Mouse (Mus musculus) kidney, postnatal 36 days (tissue): ENCODE measurements around the gene Cebpe.

Experiments
- DNase-seq, 2 experiments: peaks; one replicate each; pipeline ENCODE4 v3.0.0; 2021 to 2022; ENCODE audit warnings: mixed read lengths in 2 of 2

Cebpe gene

DNA sequence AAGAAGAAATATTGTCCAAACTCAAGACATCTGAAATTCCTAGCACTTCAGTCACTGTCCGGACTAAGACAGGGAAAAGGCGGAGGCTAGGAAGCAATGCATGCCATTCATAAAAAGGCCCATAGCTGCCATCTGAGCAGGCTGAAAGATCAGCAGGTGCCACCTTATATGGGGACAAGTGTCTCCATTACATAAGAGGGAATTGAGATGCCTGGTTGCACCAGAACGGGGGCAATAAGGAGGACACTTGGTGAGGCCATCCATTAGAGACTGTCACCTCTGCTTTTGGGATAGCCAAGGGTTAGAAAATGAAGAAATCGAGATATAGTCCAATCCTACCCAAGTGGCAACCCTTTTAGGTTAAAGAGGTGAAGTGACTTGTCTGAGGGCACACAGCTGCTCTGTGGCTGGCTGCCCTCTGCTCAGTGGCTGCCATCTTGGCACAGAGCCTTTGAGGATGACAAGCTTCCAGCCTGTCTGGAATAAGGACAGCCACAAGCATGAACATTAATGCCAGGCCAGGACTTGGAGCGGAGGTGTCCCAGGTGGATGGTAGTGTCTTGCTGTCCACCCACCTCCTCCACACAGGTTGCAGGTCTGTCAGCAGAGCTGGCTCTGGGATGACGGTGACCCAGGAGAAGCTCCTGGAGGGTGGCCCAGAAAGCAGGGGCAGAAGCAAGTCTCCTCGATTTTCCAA, 8.8 kb upstream of the Cebpe start:
- peak in 1 of 2 experiments; percentile 14 for DNase-seq

- no peak for DNase-seq
Measured at GRCm38 (mm10) chr14:54720041-54720440, 8.1 kb upstream of the Cebpe start.

GRCm38 (mm10) chr14:54715402-54715801, 3.4 kb upstream of the Cebpe start:
- no peak for DNase-seq

- DNase-seq = peak; percentile 29 to 53
Measured at GRCm38 (mm10) chr14:54714617-54715081, 2.7 kb upstream of the Cebpe start.

DNA sequence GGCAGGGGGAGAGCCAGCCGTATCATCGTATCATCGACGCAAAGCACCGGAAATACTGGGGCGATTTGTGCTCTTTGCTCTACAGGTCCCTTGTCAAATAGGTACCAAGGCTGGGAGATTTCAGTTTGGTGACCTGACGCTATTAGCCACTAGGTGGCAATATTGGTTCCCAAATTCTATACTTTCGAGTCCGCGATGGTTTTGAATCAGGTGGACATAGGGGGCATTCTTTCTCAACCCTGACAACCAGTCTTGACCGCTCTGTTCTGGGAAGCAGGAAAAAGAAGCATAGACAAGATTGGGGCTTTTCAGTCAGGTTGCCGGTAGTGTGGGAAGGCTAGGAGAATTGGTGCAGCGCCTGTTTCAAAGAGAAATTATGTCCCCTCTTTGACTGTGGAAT, 2.1 kb upstream of the Cebpe start:
- DNase-seq = peak; percentile 76 to 84

- DNase-seq = peak; percentile 57 to 61
Measured at GRCm38 (mm10) chr14:54712861-54713260, 887 bp upstream of the Cebpe start.

GRCm38 (mm10) chr14:54709054-54709453, 2.9 kb downstream of the Cebpe start:
- no peak for DNase-seq

- no peak for DNase-seq
Measured at GRCm38 (mm10) chr14:54706589-54707320, 5.2 kb downstream of the Cebpe start.

GRCm38 (mm10) chr14:54705844-54706243, 6.1 kb downstream of the Cebpe start:
- DNase-seq = no peak

GRCm38 (mm10) chr14:54703207-54703606, 8.8 kb downstream of the Cebpe start:
- no peak for DNase-seq

DNA sequence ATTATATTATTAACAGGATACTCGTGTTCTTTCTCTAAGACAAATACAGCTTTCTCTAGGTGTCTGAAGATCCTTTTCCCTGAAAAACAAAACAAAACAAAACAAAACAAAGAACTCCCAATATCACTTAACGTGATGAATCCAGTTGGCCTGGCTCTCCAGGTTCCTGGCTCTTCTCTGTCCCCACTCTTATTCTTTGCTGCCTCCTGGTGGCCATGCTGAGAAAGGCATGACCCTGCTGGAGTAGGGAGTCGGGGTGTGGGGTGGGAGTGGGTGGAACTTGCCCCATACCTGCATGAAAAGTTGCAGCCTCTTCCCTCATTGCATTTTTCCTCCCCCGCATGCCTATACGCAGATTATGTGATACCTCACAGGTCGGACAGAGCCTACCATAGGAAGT, 10.7 kb downstream of the Cebpe start:
- peak; percentile 71 to 92 for DNase-seq

GRCm38 (mm10) chr14:54699586-54699985, 12.4 kb downstream of the Cebpe start:
- no peak for DNase-seq

GRCm38 (mm10) chr14:54698733-54699132, 13.2 kb downstream of the Cebpe start, which contains the start of gene Gm29776:
Gene Gm29776 (minus strand): TSS chr14:54698833.
- no peak for DNase-seq

GRCm38 (mm10) chr14:54696752-54697151, 15.2 kb downstream of the Cebpe start:
- DNase-seq = no peak

DNA sequence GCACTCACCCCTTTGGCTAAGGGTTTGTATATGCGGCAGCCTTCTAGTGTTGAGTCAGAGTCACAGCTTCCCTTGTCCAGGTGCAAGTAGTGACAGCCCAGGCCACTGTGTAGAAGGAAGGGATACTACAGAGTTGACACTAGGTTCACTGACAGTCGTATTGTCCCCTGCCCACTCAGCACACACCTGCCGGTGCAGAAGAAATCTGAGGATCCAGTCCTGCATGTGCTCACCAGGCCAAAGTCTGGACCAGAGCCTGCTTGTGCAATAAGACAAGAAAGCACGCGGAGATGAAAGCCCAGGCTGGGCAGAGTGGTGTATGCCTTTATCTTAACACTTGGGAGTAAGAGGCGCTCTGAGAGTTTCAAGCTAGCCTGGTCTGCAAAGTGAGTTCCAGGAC, 16.9 kb downstream of the Cebpe start:
- no peak for DNase-seq

GRCm38 (mm10) chr14:54687251-54687650, 24.7 kb downstream of the Cebpe start:
- DNase-seq = no peak

- peak; percentile 100 for DNase-seq
Measured at GRCm38 (mm10) chr14:54686522-54687143, 25.3 kb downstream of the Cebpe start, which contains the start of gene Acin1. Gene Acin1 (minus strand): TSS chr14:54686931.

- peak in 1 of 2 experiments; percentile 82 for DNase-seq
Measured at GRCm38 (mm10) chr14:54686063-54686521, 25.9 kb downstream of the Cebpe start, which contains the start of gene 1700123O20Rik. Gene 1700123O20Rik (plus strand): TSS chr14:54686216.

DNA sequence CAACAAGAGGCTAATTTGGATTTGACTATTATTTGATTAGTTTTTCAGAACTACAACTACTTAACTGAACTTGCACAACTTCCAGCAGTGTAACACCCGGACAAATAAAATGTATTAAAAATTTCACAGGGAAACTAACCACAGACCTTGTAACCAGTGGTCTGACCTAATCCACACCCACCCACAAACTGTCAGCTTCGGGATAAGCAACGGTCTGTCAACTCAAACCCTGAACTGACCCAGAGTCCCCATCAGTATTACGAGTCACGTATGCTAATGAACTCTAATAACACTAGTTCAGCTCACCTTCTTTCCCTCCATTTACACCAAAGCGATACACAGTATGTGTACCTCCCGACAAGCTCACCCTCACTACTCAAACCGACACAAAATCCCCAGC, 26.5 kb downstream of the Cebpe start:
- no peak for DNase-seq

GRCm38 (mm10) chr14:54682396-54682795, 29.6 kb downstream of the Cebpe start:
- no peak for DNase-seq

GRCm38 (mm10) chr14:54678657-54679304, 33.2 kb downstream of the Cebpe start:
- peak in 1 of 2 experiments; percentile 17 for DNase-seq

DNA sequence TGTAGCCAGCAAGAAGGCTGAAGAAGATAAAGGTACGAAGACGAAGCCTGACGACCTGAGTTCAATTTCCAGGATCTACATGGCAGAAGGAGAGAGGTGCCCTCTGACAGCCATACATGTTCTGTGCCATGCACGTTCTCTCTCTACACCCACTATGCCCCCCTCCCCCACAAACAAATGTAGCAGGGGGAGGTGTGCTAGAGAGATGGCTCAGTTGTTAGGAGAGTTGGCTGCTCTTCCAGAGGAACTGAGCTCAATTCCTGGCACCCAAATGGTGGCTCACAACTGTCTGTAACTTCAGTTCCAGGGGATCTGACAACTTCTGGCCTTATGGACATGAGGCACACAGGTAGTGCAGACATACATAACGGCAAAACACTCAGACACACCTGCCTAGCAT, 35.7 kb downstream of the Cebpe start:
- DNase-seq = no peak

- DNase-seq = no peak
Measured at GRCm38 (mm10) chr14:54674317-54674716, 37.7 kb downstream of the Cebpe start.
